Mouse (Mus musculus) thymus, postnatal 25 days (tissue): ENCODE measurements at regions not wholly inside any gene's neighbourhood (a gene's known extent, or its start where the extent isn't known, plus 50 kb on each side); places are given as distances from the start of the nearest gene placed in this dataset.

Experiments
- DNase-seq: peaks from one replicate; pipeline ENCODE4 v3.0.0; 2022

DNA sequence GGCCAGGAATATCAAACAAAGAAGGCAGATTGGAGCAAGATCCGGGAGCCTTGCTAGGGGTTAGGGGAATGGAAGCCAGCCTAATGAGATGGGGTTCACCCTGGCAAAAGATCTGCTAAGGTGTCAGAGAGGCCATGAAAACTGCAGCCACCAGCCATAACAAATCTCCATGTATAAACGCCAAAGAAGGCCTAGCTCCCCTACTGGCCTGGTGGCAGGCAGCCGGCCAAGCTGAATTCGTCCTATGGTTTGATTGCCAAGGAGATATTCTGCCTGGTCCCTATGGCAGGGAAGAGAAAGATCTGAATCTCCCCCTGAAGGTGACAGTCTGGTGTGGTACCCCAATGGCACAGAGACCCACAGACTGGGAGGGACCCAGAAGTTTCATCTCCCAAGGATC is 104.8 kb upstream of the E030018B13Rik start:
- no peak for DNase-seq

DNA sequence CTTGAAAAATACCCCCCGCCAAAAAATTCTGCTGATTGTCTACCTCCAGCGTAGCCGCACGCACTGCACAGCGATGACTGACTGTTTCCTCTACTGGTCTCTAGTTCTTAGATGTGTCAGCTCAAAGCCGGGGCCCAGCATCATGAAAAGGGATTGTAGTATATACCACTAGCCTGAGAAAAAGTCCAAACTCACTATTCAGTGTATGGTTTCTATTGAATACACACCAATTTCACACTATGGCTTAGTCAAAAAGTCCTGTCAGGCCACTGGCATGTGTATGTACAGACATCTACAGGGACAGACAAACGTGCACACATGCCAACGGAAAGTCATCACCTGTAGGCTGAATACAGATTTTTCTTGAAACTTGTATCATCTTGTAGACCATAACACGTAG is 101.1 kb upstream of the E030018B13Rik start:
- DNase-seq: peak; percentile 27

DNA sequence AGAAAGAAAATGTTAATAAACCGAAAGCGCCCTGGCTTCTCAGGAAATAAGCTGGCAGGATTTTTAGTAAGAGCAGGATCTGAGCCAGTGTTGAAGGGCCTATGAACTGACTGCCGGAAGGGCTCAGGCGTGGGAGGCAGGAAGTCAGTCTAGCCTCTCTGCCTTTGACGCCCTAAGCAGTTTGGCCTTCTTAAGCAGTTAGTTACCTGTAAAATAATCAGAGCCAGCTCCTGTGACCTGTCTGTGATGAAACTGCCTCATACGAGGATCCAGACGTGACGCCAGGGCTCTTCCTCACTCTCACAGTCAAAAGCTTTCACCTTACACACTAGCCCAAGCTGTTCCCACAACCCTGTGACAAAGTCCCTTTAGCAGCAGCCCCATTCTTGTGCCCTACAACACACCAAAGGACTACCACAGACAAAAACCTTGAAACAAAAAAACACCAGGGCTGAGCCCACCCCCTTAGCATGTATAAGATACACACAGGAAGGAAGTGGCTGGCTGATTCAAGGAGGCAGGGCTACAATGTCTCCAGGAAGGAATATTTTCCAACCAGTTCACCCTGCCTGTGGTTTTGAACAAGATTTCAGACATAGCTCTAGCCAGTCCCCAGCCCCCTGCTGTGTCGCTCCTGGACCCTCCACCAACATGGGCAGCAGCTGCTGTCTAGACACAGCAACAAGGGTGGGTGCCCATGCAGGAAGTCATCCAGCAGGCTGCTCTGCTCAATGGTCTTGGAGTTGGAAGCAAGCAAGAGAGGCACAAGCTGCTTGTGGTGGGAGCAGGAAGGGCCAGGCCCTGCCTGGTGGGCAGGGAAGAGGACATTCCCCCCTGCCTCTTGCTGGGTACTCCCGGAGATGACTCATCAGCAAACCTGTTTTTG is 100.4 kb upstream of the E030018B13Rik start:
- DNase-seq: peak; percentile 70

- no peak for DNase-seq
Observed at GRCm38 (mm10) chr7:63817476-63817875, 99.2 kb upstream of the E030018B13Rik start.

DNA sequence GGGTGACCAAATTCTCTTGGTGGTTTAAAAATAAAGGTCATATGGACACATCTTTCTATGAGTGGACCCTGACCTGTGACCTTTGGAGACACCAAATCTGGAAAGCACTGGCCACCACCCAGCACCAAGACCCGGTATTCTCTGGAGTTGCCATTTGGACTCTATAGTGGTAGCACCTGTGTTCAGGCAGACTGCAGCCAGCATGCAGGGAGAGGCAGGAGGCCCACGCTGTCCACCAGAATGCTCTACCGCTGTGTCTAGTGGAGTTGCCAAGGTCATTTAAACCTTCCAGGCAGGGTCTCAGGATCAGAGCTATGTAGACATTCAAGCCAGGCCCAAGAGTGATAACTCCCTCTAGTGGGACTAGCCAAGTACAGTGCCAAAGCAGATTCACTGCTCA is 98.6 kb upstream of the E030018B13Rik start:
- DNase-seq: no peak

DNA sequence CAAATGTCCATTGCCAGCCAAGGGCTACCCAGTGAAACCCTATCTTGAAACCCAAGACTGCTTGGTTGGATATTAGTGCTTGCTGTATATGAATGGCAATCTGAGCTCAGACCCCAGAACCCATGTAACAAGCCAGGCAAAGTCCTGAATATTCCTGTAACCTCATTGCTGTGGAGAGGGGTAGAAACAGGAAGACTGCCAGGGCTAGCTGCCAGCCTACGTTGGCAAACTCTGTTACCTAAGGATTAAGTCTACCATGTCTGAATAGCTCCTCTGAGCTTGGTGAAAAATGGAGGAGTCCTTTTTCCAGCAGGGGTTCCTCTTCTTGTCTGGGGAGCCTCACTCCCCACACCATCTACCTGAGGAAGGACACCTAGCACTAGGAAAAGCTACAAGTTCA is 96.4 kb upstream of the E030018B13Rik start:
- no peak for DNase-seq

GRCm38 (mm10) chr7:63822001-63822400 is 94.7 kb upstream of the E030018B13Rik start:
- DNase-seq: no peak

DNA sequence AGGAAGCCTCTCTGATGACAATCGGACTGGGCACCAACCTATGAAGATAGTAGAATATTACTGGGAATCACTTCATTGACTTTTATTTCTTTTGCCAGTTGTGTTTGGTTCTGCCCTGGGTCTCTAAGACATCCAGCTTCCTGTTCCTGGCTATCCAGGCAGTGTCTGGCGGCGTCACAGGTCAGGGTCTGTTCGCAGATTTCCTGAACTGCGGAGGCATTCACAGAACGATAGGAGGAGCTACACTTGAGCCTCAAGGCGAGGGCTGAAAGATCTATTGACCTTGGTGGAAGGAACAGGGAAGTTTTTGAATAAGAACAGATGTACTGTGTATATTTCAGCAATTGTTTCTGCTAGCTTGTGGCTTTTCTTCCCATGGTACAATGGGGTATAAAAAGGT is 92.6 kb upstream of the E030018B13Rik start:
- DNase-seq: no peak

GRCm38 (mm10) chr7:63829362-63829920 is 87.2 kb upstream of the E030018B13Rik start:
- no peak for DNase-seq

- no peak for DNase-seq
Observed at GRCm38 (mm10) chr7:63833676-63834075, 83.0 kb upstream of the E030018B13Rik start.

DNA sequence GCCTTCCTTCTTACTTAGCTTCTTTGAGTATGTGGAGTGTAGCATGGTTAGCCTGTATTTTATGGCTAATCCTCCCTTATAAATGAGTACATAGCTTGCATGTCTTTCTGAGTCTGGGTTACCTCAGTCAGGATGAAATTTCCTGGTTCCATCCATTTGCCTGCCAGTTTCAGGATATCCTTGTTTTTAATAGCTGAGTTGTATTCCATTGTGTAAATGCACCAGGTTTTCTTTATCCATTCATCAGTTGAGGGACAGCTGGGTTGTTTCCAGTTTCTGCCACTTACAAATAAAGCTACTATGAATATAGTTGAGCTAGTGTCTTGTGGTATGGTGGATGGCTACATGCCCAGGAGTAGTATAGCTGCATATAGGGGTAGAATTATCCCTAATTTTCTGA is 80.7 kb upstream of the E030018B13Rik start:
- no peak for DNase-seq
